Mouse (Mus musculus): ENCODE measurements around the gene Uts2. TPM values are rescaled to one million over a fixed set of nuclear protein-coding genes. Genes with fewer than 3 reads are reported as not detected.

Gene Uts2
- polyA plus RNA-seq, 1 experiment from 2014 or later = not detected

GRCm38 (mm10) chr4:150973264-150973663, 23.6 kb upstream of the Uts2 start:
- H3K27ac ChIP-seq = no peak overlapping the region
- DNase-seq (no peak), ATAC-seq (ENCODE audit: low read depth) (no peak)
- no peak overlapping the region for H3K4me3 ChIP-seq (replicated peaks)
- no peak overlapping the region for H3K4me2 ChIP-seq
- no peak overlapping the region for H3K9ac ChIP-seq
- H3K9me3 ChIP-seq (replicated peaks) = no peaks in the 10 kb centered on the region
- no peaks in the 10 kb centered on the region for H3K4me1 ChIP-seq (replicated peaks)
- no peaks in the 10 kb centered on the region for H3K27me3 ChIP-seq
- no peaks in the 10 kb centered on the region for H3K36me3 ChIP-seq
- WGBS (ENCODE audit: insufficient replicate concordance) = 65% methylated on average over 8 of the region's 8 CpGs

- Histone ChIP-seq H3K9ac (no peak overlapping the region), H3K9me3 (replicated peaks) (no peaks in the 10 kb centered on the region), H3K4me2 (no peak overlapping the region), H3K27me3 (no peaks in the 10 kb centered on the region), H3K4me1 (replicated peaks) (no peaks in the 10 kb centered on the region), H3K4me3 (replicated peaks) (no peak overlapping the region), H3K36me3 (no peaks in the 10 kb centered on the region), H3K27ac (no peak overlapping the region)
- ATAC-seq (ENCODE audit: low read depth) = no peak
- 44% methylated on average over 1 of the region's 1 CpGs for WGBS (ENCODE audit: insufficient replicate concordance)
- DNase-seq = no peak
Observed at GRCm38 (mm10) chr4:150975145-150975544, 21.8 kb upstream of the Uts2 start.

- Histone ChIP-seq H3K27me3 (no peaks in the 10 kb centered on the region), H3K4me3 (replicated peaks) (no peak overlapping the region), H3K27ac (no peak overlapping the region), H3K4me1 (replicated peaks) (no peaks in the 10 kb centered on the region), H3K9ac (no peak overlapping the region), H3K9me3 (replicated peaks) (no peaks in the 10 kb centered on the region), H3K36me3 (no peaks in the 10 kb centered on the region), H3K4me2 (no peak overlapping the region)
- ATAC-seq (ENCODE audit: low read depth) (no peak), DNase-seq (no peak)
- WGBS (ENCODE audit: insufficient replicate concordance) = 80% methylated on average over 21 of the region's 21 CpGs
Observed at GRCm38 (mm10) chr4:150978156-150978910, 18.6 kb upstream of the Uts2 start.

- Histone ChIP-seq H3K36me3 (no peaks in the 10 kb centered on the region), H3K4me1 (replicated peaks) (no peaks in the 10 kb centered on the region), H3K27ac (no peak overlapping the region), H3K27me3 (no peaks in the 10 kb centered on the region), H3K9ac (no peak overlapping the region), H3K4me2 (no peak overlapping the region), H3K4me3 (replicated peaks) (no peak overlapping the region), H3K9me3 (replicated peaks) (no peaks in the 10 kb centered on the region)
- no peak for DNase-seq
- WGBS (ENCODE audit: insufficient replicate concordance) = 73% methylated on average over 9 of the region's 9 CpGs
- ATAC-seq (ENCODE audit: low read depth) = no peak
Observed at GRCm38 (mm10) chr4:150979455-150979854, 17.4 kb upstream of the Uts2 start.

GRCm38 (mm10) chr4:150980153-150980552, 16.7 kb upstream of the Uts2 start:
- H3K27ac ChIP-seq = no peak overlapping the region
- ATAC-seq (ENCODE audit: low read depth) (no peak), DNase-seq (no peak)
- WGBS (ENCODE audit: insufficient replicate concordance) = 66% methylated on average over 5 of the region's 5 CpGs
- no peaks in the 10 kb centered on the region for H3K36me3 ChIP-seq
- no peaks in the 10 kb centered on the region for H3K4me1 ChIP-seq (replicated peaks)
- H3K4me2 ChIP-seq = no peak overlapping the region
- H3K4me3 ChIP-seq (replicated peaks) = no peak overlapping the region
- H3K9ac ChIP-seq = no peak overlapping the region
- H3K27me3 ChIP-seq = no peaks in the 10 kb centered on the region
- H3K9me3 ChIP-seq (replicated peaks) = no peaks in the 10 kb centered on the region

- H3K27me3 ChIP-seq = no peaks in the 10 kb centered on the region
- H3K9ac ChIP-seq = no peak overlapping the region
- no peaks in the 10 kb centered on the region for H3K36me3 ChIP-seq
- H3K4me3 ChIP-seq (replicated peaks) = no peak overlapping the region
- H3K4me2 ChIP-seq = no peak overlapping the region
- ATAC-seq (ENCODE audit: low read depth) (no peak), DNase-seq (no peak)
- WGBS (ENCODE audit: insufficient replicate concordance) = 41% methylated on average over 6 of the region's 6 CpGs
- H3K27ac ChIP-seq = no peak overlapping the region
- no peaks in the 10 kb centered on the region for H3K4me1 ChIP-seq (replicated peaks)
- no peaks in the 10 kb centered on the region for H3K9me3 ChIP-seq (replicated peaks)
Observed at GRCm38 (mm10) chr4:150990148-150990547, 6.7 kb upstream of the Uts2 start.

- 86% methylated on average over 9 of the region's 9 CpGs for WGBS (ENCODE audit: insufficient replicate concordance)
- no peak overlapping the region for H3K9ac ChIP-seq
- H3K9me3 ChIP-seq (replicated peaks) = no peaks in the 10 kb centered on the region
- no peak overlapping the region for H3K4me2 ChIP-seq
- DNase-seq (no peak), ATAC-seq (ENCODE audit: low read depth) (no peak)
- H3K4me1 ChIP-seq (replicated peaks) = no peaks in the 10 kb centered on the region
- no peaks in the 10 kb centered on the region for H3K27me3 ChIP-seq
- H3K36me3 ChIP-seq = no peaks in the 10 kb centered on the region
- H3K27ac ChIP-seq = no peak overlapping the region
- H3K4me3 ChIP-seq (replicated peaks) = no peak overlapping the region
Observed at GRCm38 (mm10) chr4:150998626-150999025, 1.7 kb downstream of the Uts2 start.

- H3K36me3 ChIP-seq = no peaks in the 10 kb centered on the region; the same call in 1 of the 2 replicates
- H3K9ac ChIP-seq = no peak overlapping the region
- no peaks in the 10 kb centered on the region for H3K4me1 ChIP-seq (replicated peaks)
- H3K4me3 ChIP-seq (replicated peaks) = no peak overlapping the region
- no peak for DNase-seq
- H3K4me2 ChIP-seq = no peak overlapping the region
- H3K27ac ChIP-seq = no peak overlapping the region
- no peaks in the 10 kb centered on the region for H3K27me3 ChIP-seq
- 25% methylated on average over 13 of the region's 13 CpGs for whole genome bisulfite sequencing (ENCODE audit: insufficient replicate concordance)
- no peak for ATAC-seq (ENCODE audit: low read depth)
- no peaks in the 10 kb centered on the region for H3K9me3 ChIP-seq (replicated peaks)
Observed at GRCm38 (mm10) chr4:151001397-151001796, 4.5 kb downstream of the Uts2 start.

- Histone ChIP-seq H3K9ac (no peak overlapping the region), H3K27ac (no peak overlapping the region), H3K4me1 (replicated peaks) (no peaks in the 10 kb centered on the region), H3K4me2 (no peak overlapping the region), H3K9me3 (replicated peaks) (no peaks in the 10 kb centered on the region), H3K27me3 (no peaks in the 10 kb centered on the region), H3K4me3 (replicated peaks) (no peak overlapping the region), H3K36me3 (peaks cover 3% of the 10 kb centered on the region; the same call in 1 of the 2 replicates)
- WGBS (ENCODE audit: insufficient replicate concordance) = 66% methylated on average over 13 of the region's 13 CpGs
- ATAC-seq (ENCODE audit: low read depth) = no peak
- no peak for DNase-seq
Observed at GRCm38 (mm10) chr4:151005656-151006318, 8.9 kb downstream of the Uts2 start.

- 44% methylated on average over 6 of the region's 6 CpGs for WGBS (ENCODE audit: insufficient replicate concordance)
- Histone ChIP-seq H3K27me3 (no peaks in the 10 kb centered on the region), H3K4me2 (no peak overlapping the region), H3K27ac (no peak overlapping the region), H3K36me3 (peaks cover 3% of the 10 kb centered on the region; the same call in 1 of the 2 replicates), H3K9ac (no peak overlapping the region), H3K9me3 (replicated peaks) (no peaks in the 10 kb centered on the region), H3K4me3 (replicated peaks) (no peak overlapping the region), H3K4me1 (replicated peaks) (no peaks in the 10 kb centered on the region)
- peak; percentile 27 for DNase-seq
- ATAC-seq (ENCODE audit: low read depth) = no peak
Observed at GRCm38 (mm10) chr4:151006945-151007344, 10.0 kb downstream of the Uts2 start.

GRCm38 (mm10) chr4:151010316-151010715, 13.4 kb downstream of the Uts2 start:
- no peak for ATAC-seq (ENCODE audit: low read depth)
- no peak overlapping the region for H3K9ac ChIP-seq
- no peak overlapping the region for H3K4me3 ChIP-seq (replicated peaks)
- no peaks in the 10 kb centered on the region for H3K27me3 ChIP-seq
- no peak for DNase-seq
- no peaks in the 10 kb centered on the region for H3K9me3 ChIP-seq (replicated peaks)
- H3K4me1 ChIP-seq (replicated peaks) = no peaks in the 10 kb centered on the region
- no peak overlapping the region for H3K27ac ChIP-seq
- no peak overlapping the region for H3K4me2 ChIP-seq
- H3K36me3 ChIP-seq = peaks cover 9% of the 10 kb centered on the region; the same call in 1 of the 2 replicates
- WGBS (ENCODE audit: insufficient replicate concordance) = 85% methylated on average over 7 of the region's 7 CpGs

GRCm38 (mm10) chr4:151015946-151016345, 19.0 kb downstream of the Uts2 start:
- Histone ChIP-seq H3K4me3 (replicated peaks) (no peak overlapping the region), H3K36me3 (peaks cover 24% of the 10 kb centered on the region; the same call in 1 of the 2 replicates), H3K27me3 (no peaks in the 10 kb centered on the region), H3K27ac (no peak overlapping the region), H3K9ac (no peak overlapping the region), H3K9me3 (replicated peaks) (no peaks in the 10 kb centered on the region), H3K4me2 (no peak overlapping the region), H3K4me1 (replicated peaks) (no peaks in the 10 kb centered on the region)
- ATAC-seq (ENCODE audit: low read depth) = no peak
- WGBS (ENCODE audit: insufficient replicate concordance) = 84% methylated on average over 10 of the region's 10 CpGs
- no peak for DNase-seq

All from liver, embryonic 13.5 days (tissue).